Mouse (Mus musculus): ENCODE results near the gene Zbtb9. TPM values are rescaled to one million over a fixed set of nuclear protein-coding genes. Genes with fewer than 3 reads are reported as not detected.
"Not testable (repeated sequence)": the region's sequence is repeated elsewhere in the genome, so short reads cannot be mapped to it uniquely, and the experiment has no call there.

Gene Zbtb9
- total RNA-seq, 4 experiments from 2014 or later = 6.6 to 10.1 (median 9.0) TPM

DNA sequence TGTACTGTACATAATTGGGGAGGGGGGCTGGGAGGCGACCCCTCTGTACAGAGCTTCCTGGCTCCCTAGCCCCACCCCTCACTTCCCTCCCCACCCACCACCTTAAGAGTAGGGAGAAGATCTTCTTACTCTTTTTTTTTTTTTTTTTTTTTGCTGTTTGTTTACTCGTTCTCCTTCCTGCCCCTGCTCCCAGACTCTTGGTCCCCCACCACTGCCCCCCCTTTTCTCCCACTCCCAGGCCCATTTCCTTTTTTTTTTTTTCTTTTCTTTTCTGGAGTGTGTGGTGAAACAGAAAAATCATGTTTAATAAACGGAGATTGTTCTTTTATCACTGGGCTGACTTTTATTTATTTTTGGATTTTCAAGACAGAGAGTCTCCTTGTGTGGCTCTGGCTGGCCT is 860 bp upstream of the Zbtb9 start:
- no peak for DNase-seq

DNA sequence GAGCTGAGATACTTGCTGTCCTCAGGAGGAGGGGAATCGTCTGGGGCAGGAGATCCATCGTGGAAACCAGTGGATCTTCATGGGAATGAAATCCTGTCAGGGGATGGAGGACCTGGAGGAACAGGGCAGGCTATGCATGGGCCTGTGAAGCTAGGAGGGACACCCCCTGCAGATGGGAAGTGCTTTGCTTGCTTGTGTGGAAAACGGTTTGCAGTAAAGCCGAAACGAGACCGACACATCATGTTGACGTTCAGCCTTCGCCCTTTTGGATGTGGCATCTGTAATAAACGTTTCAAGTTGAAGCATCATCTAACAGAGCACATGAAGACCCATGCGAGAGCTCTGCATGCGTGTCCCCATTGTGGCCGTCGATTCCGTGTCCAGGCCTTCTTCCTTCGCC is 1.6 kb downstream of the Zbtb9 start:
- DNase-seq = no peak

DNA sequence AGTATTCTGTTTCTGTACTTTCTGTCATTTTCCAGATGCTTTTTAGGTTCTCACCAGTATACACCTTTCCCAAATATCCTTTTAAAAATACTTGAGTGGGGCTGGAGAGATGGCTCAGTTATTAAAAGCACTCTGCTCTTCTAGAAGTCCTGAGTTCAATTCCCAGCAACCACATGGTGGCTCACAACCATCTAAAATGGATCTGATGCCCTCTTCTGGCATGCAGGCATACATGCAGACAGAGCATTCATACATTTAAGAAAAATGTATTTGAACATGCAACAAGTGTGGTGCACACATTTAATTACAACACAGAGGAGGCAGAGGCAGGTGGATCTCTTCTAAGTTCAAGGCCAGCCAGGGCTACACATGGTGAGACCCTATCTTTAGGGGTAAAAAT is 2.4 kb downstream of the Zbtb9 start:
- DNase-seq = no peak

DNA sequence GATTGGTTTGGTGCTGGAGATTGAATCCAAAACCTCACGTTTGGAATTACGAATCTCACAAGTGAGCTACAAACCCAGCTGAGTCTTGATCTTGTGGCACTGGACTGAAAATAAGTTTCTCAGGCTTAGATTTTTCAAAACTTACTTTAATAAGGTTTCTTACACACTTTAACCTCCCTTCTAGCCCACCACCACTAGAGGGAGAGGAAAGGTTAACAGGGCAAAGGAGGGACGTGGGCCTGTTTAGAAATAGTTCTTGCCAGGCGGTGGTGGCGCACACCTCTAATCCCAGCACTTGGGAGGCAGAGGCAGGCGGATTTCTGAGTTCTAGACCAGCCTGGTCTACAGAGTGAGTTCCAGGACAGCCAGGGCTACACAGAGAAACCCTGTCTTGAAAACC is 4.4 kb downstream of the Zbtb9 start:
- not testable (repeated sequence) for DNase-seq

DNA sequence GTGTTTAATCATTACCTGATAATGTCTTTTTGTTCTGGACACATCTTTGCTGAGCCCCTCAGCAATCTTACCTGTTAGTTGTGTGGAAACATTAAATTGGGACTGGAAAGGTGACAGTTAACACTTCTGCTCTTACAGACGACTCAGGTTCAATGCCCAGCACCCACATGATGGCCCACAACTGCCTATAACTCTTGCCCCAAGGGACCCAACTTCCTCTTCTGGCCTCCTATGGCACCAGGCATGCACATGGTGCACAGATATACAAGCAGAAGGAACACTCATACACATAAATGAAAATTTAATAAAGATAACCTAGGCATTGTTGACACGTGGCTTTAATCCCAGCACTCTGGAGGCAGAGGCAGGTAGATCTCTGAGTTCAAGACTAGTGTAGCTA is 6.5 kb downstream of the Zbtb9 start:
- DNase-seq = no peak

DNA sequence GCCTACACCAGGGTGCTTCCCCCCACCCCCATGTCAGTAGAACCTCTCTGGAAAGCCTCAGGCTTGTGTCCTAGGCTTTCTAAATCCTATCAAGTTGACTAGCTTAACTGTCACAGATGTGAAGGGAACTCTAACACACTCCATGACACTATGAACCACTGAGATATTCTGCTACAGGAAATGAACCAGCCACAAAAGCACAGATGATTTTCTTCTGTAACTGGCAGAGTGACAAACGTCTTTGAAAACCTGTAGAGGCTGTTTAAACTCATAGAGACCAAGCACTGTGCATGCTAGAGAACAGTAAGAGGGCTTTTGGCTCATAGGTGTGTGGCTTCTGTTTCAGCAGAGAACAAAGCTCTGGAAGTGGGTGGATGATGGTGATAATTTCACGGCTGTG is 8.1 kb downstream of the Zbtb9 start:
- no peak for DNase-seq

DNA sequence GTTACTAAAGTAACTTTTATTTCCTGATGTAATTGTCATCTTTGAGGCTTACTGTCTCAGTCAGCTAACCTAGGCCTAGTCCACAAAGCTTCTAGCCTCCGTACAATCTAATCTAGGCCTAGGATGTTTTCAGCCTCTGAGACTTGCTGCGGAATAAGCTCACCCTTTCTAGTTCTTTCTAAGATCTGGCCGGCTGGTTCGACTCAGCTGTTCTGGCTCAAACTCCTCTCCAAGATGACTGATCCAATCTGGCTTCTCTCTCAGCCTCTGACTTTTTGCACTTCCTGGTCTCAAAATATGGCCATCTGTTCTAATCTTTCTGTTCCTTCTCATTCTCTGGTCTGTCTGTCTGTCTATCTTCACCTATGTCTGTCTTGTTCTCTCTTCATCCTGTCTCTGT is 10.4 kb downstream of the Zbtb9 start:
- no peak for DNase-seq

DNA sequence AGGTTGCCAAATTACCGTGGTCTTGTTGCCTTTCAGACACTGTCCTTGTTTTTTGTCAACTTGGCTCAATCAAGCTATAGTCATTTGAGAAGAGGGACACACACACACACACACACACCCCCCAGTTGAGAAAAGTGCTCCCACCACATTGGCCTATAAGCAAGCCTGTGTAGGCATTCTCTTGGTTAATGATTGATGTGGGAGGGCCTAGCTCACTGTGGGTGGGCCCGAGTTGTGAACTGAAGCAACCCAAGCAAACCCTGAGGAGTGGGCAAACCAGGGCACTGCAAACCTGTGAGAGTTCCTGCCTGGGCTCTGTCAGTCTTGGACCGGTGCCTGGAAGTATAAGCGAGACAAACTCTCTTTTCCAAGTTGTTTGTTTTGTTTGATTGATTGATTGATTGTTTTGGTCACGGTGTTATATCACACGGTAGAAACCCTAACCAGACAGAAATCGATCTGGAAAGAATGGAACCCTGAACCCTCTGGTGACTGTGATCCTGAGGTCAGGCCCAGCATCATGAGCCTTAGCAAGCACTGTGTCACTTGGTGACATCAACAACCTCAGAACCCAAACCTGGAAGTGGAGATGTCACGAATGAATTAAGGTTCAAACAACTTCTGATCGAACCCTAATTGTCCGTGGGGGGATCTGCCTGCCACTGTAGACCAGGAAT is 12.7 kb downstream of the Zbtb9 start:
- no peak for DNase-seq

DNA sequence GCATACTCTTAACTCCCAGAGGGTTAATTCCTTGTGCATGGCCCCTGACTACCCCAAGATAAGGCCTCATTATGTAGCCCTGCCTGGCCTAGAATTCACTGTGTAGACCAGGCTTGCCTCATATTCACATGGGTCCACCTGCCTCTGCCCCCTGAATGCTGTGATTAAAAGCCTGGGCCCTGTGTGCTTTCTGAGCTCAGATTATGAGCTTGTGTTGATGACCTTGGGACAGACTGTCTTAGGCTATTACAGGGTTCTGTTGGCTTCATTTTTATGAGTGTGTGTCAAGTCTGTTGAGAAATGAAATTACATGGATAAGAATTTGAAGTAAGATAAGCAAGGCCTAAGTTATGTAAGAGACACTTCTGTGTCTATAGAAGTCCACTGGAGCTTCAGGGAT is 17.6 kb downstream of the Zbtb9 start:
- no peak for DNase-seq

DNA sequence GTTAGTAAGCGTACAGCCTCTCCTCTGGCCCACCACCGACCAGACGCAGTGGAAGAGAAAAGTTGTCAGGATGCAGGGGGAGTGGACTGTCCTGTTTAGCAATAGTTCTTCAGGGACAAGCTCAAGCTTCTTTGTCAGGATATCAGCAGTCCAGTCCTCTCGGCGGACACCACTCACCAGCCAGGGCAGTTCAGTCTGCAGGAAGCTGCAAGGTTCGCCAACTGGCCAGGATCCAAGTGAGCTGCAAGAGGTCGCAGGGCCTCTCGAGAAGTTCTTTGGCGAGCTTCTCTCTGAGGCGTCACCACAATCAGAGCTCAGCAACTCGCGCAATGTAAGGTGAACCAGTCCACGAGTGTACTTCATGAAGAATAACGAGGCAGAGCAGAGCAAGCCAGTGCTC is 21.4 kb downstream of the Zbtb9 start:
- no peak for DNase-seq

DNA sequence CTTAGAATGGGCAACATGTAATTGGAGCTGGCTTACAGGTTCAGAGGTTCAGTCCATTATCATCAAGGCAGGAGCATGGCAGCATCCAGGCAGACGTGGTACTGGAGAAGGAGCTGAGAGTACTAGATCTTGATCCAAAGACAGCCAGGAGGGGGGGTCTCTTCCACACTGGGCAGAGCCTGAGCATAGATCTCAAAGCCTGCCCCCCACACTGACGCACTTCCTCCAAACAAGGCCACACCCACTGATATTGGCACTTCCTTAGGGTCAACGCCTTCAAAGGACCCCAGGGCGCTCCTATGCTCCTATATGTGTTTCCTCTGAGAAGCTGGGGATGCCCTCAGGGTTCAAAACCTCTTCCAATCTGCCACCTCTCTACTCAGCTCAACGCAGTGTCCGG is 22.0 kb downstream of the Zbtb9 start:
- DNase-seq = no peak

DNA sequence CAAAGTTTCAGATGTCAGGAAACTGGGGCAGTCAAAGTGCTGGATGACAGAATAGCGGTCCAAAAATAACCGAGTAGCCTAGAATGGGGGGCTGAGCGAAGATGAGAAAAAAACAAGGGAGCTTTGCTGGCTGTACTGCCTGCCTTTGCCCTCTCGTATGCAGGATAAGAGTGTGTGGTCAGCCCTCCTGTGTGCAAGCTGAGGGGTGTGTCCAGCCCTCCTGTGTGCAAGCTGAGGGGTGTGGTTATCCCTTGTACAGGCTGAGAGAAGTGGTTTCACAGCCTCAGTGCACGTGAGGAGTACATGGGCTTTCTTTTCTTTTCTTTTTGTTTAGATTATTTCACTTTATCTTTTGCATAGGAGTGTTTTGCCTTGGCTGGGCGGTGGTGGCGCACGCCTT is 22.6 kb downstream of the Zbtb9 start:
- DNase-seq = no peak

DNA sequence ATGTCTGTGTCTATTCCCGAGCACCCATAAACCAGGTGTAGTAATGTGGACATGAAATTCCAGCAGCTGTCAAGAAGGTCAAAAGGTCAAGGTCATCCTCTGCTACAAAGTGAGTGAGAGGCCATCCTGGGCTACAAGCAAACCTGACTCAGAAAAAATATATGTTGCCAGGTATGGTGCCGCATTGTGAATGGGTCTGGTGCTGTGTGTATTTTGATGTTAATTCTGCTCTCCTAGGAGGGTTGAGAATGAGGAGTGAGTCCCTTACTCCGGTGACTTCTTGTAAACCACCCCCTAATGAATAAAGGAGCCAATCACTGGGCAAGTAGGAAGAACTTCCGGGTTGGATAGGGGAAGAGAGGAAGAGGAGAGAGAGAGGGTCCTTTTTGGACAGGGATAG is 24.7 kb downstream of the Zbtb9 start:
- no peak for DNase-seq

DNA sequence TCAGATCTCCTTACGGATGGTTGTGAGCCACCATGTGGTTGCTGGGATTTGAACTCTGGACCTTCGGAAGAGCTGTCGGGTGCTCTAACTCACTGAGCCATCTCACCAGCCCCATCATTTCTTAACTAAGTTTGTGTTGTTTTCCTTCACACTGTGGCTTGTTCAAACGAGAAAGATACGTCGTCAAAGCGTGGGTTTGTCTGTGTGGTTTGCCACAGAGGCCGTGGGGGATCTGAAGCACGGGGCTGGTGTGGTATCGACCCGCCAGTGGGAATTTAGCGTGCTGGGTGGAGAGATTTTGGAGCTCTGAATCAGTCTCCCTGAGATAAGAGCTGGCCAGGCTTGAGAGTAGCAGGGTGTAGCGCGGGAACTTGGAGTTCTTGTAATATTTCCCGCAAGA is 25.3 kb downstream of the Zbtb9 start:
- DNase-seq = no peak

DNA sequence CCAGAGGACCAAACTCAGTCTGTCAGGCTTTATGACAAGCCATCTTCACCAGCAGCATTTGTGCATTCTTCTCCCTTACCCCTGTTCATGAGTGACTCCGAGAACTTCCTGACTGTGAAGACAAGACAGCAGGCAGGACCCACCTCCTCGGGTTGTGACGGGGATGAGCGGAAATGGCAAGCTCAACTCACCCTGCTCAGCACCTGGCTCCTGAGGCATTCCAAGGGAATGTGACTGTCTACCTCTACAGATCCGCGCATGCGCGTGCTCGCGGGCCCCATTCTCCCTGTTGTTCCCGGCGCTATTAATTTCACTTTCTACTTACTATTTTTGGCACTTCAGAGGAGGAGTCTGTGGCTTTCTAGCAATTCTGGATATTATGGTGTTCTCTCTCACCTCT is 27.0 kb downstream of the Zbtb9 start:
- no peak for DNase-seq

DNA sequence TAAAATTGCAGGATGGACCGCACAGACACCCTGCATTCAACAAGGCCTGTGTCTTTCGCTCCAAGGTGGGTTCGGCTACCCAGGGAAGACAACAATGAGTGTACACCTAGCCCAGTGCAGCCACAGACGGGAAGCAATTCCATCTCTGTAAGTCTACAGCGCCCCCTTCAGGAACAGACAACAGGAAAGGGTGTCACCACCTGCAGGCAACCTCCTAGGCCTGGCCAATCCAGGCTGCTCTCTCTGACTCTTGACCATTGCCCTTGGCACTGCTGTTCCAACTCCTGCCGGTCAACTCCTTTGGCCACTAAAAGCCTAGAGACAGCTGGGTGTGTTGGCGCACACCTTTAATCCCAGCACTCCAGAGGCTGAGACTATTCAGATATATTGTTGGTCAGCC is 28.2 kb downstream of the Zbtb9 start:
- no peak for DNase-seq

DNA sequence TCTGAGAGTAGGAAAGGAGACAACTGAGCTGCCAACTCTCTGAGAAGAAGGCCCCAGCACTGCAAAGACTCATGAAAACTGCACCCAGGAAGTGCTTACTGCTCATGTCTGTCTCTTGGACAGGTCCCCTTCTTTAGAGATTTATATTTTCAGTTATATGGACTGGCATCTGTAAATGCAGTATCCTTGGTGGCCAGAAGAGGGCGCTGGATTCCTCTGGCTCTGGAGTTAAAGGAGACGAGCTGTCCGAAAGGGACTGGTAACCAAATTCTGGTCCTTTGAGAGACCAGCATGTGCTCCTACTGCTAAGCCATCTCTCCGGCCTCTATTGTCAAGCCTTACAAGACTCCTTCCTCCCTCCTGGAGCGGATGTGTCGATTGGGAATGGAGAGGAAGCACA is 28.9 kb downstream of the Zbtb9 start:
- no peak for DNase-seq

DNA sequence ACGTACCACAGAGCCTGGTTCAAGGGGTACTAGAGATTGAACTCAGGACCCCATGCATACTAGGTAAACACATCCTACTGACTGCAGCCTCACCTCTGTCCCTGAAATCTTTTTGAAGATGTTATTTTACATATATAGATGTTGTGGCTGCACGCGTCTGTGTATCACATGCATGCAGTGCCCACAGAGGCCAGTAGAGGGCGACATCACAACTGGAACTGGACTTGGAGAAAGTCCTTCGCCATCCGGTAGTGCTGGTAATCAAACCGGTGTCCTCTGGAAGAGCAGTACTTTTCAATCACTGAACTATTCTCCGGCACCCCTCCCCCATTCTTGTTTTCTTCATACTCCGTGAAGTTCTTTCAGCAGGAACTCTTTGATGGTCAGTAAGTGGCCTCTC is 31.5 kb downstream of the Zbtb9 start:
- DNase-seq = no peak

DNA sequence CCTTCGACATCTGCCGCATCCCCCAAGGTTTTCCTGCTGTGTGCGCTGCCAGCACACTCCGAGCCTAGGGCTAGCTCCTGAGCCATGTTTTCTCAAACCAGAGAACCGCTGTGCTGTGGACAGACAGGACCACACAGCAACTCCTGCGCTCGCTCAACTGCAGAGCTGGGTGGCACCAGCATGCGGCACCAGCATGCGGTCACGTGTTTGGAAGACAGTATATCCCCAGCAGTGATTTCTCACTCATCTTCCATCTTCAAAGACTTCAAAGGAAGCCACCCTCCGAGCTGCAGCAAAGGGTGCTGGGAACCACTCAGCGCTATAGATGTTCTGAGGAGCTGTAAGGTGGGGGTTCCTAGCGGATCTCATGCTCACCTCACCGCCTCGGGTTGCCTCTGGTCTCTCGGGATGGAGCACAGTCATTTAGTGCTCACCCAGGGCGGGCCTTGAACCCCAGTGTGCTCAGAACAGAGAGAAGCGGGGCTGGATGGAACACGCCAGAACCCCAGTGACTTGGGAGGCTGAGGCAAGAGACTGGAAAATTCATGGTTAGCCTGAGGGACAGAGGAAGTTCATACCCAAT is 32.0 kb downstream of the Zbtb9 start:
- DNase-seq = no peak

DNA sequence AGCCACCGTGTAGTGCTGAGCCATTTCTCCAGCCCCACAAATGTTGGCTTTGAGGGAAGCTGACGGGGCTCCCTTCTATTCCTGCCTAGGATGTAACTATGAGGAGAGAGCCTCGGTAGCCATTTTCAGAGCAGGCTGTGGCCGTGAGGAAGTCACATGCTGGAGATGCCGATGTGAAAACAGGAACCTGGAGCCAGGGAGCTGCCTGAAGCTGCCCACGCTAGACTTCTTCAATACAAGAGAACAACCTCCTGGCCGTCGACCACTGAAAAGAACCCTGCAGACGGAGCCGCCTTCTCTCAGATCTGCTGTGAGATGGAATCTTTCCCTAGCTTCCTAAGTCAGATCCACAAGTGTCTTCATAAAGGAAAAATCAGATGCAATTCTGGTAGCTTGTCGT is 32.7 kb downstream of the Zbtb9 start:
- DNase-seq = no peak

DNA sequence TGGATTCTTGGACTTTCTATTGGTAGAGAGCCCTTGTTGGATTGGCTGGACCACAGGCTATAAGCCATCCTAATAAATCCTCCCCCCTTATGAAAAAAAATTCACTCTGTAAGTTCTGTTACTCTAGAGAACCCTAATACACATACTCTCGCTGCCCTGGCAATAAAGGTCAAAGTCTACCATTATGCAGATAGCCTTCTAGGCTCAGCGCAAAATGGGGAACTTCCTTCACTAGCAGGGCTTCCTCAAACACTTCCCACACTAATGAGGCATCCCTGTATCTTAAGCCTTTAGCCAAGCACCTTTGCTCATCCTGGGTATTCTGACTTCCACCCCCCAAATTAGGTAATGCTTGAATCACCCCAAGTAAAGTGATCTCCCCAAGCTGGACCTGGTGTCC is 35.3 kb downstream of the Zbtb9 start:
- DNase-seq = no peak

DNA sequence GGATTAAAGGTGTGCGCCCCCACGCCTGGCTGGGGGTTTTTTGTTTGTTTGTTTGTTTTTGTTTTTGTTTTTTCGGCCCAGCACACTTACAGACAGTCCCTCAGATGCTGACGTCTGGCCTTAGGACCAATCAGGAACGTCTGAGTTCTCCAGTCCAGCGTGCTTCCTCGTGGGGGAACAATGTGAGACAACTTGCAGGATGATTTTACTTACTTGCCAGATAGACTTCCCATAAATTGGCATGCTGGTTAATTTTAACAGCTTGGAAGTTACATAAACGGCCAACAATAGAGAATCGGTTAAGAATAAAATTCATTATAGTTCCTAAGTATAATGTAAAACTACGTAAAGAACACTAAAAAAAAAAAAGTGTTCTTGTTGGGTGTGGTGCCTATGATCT is 38.2 kb downstream of the Zbtb9 start:
- DNase-seq = no peak

DNA sequence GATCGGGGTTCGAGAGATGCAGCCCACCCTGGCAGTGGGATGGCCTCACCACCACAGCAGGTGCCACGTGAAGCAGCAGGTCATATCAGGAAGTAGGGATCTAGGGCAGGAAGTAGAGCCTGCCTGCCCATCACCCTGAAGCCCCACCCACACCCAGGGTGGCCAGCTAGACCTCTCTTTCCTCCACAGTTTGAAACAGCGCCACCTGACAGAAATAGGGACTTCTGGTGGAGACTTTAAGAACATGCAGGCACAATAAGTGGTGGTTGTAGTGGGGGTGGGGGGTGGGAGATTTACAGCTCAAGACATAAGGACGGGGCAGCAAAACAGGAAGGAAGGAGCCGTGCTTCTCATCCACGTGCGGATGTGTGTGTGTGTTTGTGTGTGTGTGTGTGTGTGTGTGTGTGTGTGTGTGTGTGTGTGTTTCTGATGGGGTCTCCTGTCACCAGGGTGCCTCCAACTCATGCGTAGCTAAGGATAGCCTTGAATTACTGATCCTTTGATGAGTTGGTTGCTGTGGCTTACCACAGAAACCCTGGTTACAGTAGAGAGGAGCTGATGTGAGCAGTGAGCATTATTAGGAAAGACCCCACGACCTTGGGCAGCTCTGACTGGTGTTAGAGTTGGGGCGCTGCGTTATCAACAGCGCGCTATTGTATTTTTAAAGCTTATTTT is 39.2 kb downstream of the Zbtb9 start:
- DNase-seq = no peak

DNA sequence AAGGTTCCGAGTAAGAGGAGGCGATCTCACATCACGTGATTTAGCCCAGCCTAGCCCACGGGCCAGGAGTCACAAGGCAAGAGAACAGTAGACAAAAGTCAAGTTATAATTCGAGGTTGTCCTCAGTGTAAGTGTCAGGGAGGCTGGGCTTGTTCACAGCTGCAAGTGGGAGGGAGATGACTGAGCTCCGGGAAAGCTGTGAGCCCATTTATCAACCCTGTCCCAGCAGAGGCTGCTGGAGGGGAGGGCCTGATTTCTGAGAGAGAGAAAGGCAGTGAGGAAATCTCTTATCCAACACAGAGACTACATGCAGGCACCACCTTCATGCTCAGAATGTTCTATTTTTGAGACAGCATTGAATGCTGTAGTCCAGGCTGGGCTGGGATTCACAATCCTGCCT is 39.9 kb downstream of the Zbtb9 start:
- DNase-seq = no peak

All from adrenal gland, adult 8-10 months (tissue).